Mouse (Mus musculus) heart, embryonic 11.5 days (tissue): ENCODE data around the gene Prkce. TPM values are rescaled to one million over a fixed set of nuclear protein-coding genes. Genes with fewer than 3 reads are reported as not detected.

Experiments used
- ATAC-seq: fragments of 200-750 bp; cut with Nextera tagmentation; replicated peaks from 2 replicates; pipeline ENCODE4 v1.8.0; 2017; ENCODE audit warnings: moderate library complexity; ENCODE audit not compliant: insufficient number of reproducible peaks, low FRiP score, low TSS enrichment
- H3K27ac ChIP-seq: fragments of 300-500 bp; sonication (generic); 2 replicates; pipeline ENCODE4 v1.5.1; 2014; ENCODE audit warnings: mild to moderate bottlenecking, low read depth, low read length
- H3K27me3 ChIP-seq: fragments of 300-500 bp; sonication (generic); 2 replicates; pipeline ENCODE4 v1.6.1; 2014; ENCODE audit warnings: mild to moderate bottlenecking, low read length, mixed read lengths; ENCODE audit not compliant: control insufficient read depth, insufficient read depth
- H3K36me3 ChIP-seq: fragments of 300-500 bp; sonication (generic); 2 replicates; pipeline ENCODE4 v1.6.1; 2014; ENCODE audit warnings: mild to moderate bottlenecking, low read length, moderate library complexity, mixed read lengths; ENCODE audit not compliant: control insufficient read depth, insufficient read depth
- H3K4me1 ChIP-seq: fragments of 300-500 bp; sonication (generic); 2 replicates; pipeline ENCODE4 v1.6.1; 2014; ENCODE audit warnings: low read length; ENCODE audit not compliant: control insufficient read depth, insufficient read depth
- H3K4me2 ChIP-seq: fragments of 300-500 bp; sonication (generic); 2 replicates; pipeline ENCODE4 v1.6.1; 2014; ENCODE audit warnings: mild to moderate bottlenecking, moderate library complexity
- H3K4me3 ChIP-seq: fragments of 300-500 bp; sonication (generic); 2 replicates; pipeline ENCODE4 v1.5.1; 2014; ENCODE audit warnings: low read depth, low read length
- H3K9ac ChIP-seq: fragments of 300-500 bp; sonication (generic); 2 replicates; pipeline ENCODE4 v1.6.1; 2014; ENCODE audit warnings: mild to moderate bottlenecking, low read depth, low read length, moderate library complexity
- H3K9me3 ChIP-seq: fragments of 300-500 bp; sonication (generic); replicated peaks from 2 replicates; pipeline ENCODE4 v1.6.1; 2016; ENCODE audit warnings: low read length; ENCODE audit not compliant: control insufficient read depth
- WGBS: fragments of 180-500 bp; shearing (Covaris S2); extraction: QIAGEN DNeasy Blood & Tissue Kit; methylation state at CpG from one replicate; pipeline ENCODE4 v1.1.7; 2014; ENCODE audit not compliant: insufficient replicate concordance; 5-methylcytosine and 5-hydroxymethylcytosine counted together
- polyA plus RNA-seq: library from polyadenylated mRNA; unstranded; fragments of >200 nt; fragmentation: Nextera tagmentation; extraction: Ambion mirVana; gene quantifications from 2 replicates; pipeline ENCODE4 v1.2.1, GENCODE M21; 2014

Prkce gene
- polyA plus RNA-seq, 1 experiment from 2014 or later, result 12.8 TPM

DNA sequence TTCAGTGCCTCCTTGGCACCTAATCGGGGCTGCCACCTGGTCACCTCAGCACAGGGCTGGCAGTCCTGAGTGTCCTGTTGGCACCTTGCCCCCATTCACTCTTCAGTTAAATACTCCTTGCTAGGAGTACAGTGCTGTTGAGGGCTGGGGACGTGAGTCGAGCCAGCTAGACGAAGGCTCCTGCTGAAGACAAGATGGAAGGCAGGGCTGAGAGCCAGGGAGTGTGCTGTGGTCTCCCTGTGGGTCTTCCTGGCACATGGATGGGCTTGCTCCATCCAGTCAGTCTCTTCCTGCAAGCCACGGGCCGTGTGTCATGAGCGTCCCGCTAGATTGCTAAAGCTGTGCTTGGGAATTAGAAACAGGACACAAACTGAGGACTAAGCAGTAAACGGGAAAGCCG lies 367.5 kb downstream of the Prkce start:
- Histone ChIP-seq H3K4me3 (no peak overlapping the region), H3K9ac (no peak overlapping the region), H3K36me3 (no peaks in the 10 kb centered on the region), H3K4me1 (peaks cover 30% of the 10 kb centered on the region), H3K27ac (no peak overlapping the region), H3K4me2 (no peak overlapping the region), H3K27me3 (no peaks in the 10 kb centered on the region), H3K9me3 (no peaks in the 10 kb centered on the region)
- 75% methylated on average over 10 of the region's 10 CpGs for WGBS
- ATAC-seq, result no peak

DNA sequence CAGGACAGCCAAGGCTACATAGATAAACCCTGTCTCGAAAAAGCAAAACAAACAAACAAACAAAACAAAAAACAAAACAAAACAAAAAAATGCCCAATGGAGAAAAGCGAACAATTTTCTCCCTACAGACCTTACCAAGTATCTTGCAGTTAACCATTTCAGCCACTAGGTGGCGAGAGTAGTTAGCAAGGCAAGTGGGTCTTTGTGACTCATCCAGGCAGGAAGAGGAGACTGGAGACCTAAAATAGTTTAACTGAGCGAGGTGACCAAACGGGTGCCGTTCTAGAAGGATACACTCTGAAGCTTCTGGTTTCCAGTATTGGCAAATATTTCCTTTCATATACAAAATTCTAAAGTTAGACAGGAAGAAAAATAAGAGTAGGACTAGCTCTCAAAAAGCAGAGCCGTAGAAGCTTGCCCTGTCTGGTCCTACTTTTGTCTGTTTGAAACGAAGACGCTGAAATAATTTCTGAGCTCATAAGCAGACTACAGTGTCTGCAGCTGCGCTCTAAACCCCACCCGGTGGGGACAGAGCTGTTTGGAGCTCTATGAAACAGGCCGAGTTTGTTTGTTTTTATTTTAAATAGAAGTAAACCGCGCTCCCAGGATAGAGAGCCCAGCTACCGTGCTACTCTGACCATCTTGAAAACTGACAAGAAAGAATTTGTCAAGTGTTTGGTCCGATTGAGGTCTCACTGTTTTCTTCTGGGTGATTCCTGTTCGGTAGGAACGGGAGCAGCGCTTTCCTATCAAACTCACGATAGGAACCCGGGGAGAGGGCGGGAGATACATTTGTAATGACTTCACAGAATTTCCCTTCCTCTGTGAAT lies 368.5 kb downstream of the Prkce start:
- Histone ChIP-seq H3K27ac (peak overlapping the region; percentile 76), H3K4me3 (peak overlapping the region; percentile 36), H3K4me2 (peak overlapping the region; percentile 73), H3K4me1 (peaks cover 24% of the 10 kb centered on the region), H3K9ac (peak overlapping the region; percentile 61; the same call in 1 of the 2 replicates), H3K9me3 (no peaks in the 10 kb centered on the region), H3K36me3 (no peaks in the 10 kb centered on the region), H3K27me3 (no peaks in the 10 kb centered on the region)
- 14% methylated on average over 22 of the region's 22 CpGs for WGBS
- ATAC-seq, result no peak

DNA sequence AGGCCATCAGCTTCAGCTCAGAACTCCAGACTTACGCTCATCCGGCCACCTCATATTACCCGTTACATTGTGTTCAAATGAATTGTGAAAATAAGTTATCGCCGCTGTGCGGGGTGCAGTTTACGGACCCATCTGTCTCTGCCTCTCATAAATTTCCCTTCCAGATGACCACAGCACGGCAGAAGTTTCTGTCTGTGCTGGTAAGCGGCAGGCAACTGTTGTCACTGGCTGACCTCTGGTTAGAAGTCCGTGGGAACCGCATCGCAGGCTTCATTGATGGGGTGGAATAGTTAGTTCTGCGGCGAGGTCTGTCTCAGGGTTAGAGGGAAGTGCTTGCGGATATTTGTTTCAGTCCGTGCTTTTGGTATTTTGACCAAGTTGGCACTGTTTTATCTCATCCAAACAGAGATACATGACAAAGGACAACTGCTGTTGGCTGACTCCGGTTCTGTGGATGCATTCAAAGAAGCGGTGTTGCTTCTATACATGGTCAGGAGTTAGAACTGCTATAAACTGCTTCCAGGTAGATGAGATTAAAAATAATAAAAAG lies 372.4 kb downstream of the Prkce start:
- Histone ChIP-seq H3K36me3 (no peaks in the 10 kb centered on the region), H3K4me2 (no peak overlapping the region), H3K9me3 (no peaks in the 10 kb centered on the region), H3K4me3 (no peak overlapping the region), H3K9ac (no peak overlapping the region), H3K27ac (no peak overlapping the region), H3K27me3 (no peaks in the 10 kb centered on the region), H3K4me1 (peaks cover 11% of the 10 kb centered on the region)
- ATAC-seq, result no peak
- WGBS, result 77% methylated on average over 18 of the region's 18 CpGs

DNA sequence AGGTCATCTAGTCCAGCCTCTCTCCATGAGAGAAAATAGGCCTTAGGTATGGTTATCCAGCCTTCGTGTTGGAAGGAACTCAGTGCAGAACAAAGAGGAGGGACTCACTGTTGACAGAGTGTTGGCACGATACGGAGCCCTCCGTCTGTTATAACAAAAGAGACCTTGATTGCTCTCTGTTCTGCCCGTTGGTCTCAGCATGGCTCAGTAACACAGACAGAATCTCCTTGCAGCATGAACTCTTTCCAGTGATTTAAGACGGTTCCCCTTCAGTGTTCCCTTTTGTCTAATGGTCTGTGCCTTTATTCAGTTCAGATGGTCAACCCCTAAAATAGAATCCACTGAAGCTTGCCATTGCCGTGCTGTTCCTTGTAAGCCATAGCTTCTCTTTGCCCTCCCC lies 378.9 kb downstream of the Prkce start:
- Histone ChIP-seq H3K36me3 (no peaks in the 10 kb centered on the region), H3K4me2 (no peak overlapping the region), H3K4me1 (no peaks in the 10 kb centered on the region), H3K9me3 (no peaks in the 10 kb centered on the region), H3K27me3 (no peaks in the 10 kb centered on the region), H3K27ac (no peak overlapping the region), H3K9ac (no peak overlapping the region), H3K4me3 (no peak overlapping the region)
- no peak for ATAC-seq
- WGBS, result 73% methylated on average over 7 of the region's 7 CpGs

DNA sequence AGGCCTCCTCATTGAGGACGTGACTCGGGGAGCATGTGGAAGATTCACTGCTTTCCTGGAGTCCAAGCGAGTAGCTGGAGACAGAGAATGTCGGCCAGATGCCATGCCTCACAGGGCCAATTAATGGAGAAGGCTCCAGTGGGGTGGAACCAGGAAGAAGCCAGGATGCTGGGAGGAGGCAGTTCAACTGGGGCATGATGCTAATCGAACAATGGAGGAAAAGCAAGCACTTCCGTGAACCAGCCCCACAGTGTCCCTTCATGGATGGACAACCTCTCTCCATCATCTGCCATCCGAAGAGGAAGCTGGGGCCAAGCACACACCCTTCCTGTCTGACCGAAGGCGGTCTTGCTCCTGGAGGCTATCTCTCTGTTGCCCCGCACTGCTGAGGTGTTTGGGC lies 381.5 kb downstream of the Prkce start:
- Histone ChIP-seq H3K9me3 (no peaks in the 10 kb centered on the region), H3K27me3 (no peaks in the 10 kb centered on the region), H3K36me3 (no peaks in the 10 kb centered on the region), H3K4me3 (no peak overlapping the region), H3K4me2 (no peak overlapping the region), H3K4me1 (no peaks in the 10 kb centered on the region), H3K9ac (no peak overlapping the region), H3K27ac (no peak overlapping the region)
- ATAC-seq, result no peak
- WGBS, result 80% methylated on average over 10 of the region's 10 CpGs

DNA sequence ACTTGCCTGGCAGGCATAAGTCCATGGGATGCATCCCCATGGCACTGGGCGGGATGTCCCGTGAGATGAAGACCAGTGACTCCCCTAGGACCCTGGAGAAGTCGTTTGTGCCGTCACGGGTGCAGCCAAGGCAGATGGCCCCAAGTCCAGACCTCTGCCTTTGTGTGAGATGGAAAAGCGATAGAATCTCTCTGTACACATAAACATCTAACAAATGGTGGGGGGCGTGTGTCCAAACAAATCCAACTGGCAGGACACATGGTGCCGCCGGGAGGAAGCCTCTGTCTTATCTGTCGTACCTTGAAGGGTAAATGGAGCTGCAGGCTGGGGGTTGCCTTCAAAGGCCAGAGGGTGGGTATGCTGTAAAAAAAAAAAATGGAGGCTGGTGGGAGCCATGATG lies 384.0 kb downstream of the Prkce start:
- Histone ChIP-seq H3K27me3 (no peaks in the 10 kb centered on the region), H3K27ac (no peak overlapping the region), H3K4me1 (no peaks in the 10 kb centered on the region), H3K36me3 (no peaks in the 10 kb centered on the region), H3K9ac (no peak overlapping the region), H3K9me3 (no peaks in the 10 kb centered on the region), H3K4me2 (no peak overlapping the region), H3K4me3 (no peak overlapping the region)
- ATAC-seq, result no peak
- 63% methylated on average over 10 of the region's 10 CpGs for WGBS

DNA sequence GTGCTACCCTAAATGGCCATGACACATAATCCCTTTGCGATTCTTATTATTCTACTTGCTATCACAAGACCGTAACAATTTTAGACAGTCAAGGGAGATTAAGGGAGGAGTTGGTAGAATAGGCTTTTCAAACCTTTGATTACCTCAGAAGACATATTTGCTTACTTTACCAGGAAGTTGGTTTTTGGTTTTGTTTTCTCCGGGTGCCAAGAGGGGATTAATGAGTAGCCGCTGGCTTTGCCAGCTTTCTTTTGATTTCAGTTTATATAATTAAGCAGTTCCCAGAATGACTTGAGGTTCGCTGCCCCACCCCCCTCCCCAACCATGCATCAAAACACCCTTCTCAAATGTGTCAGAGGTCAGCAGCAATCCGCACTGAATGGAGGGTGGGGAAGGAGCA lies 384.4 kb downstream of the Prkce start:
- Histone ChIP-seq H3K27me3 (no peaks in the 10 kb centered on the region), H3K36me3 (no peaks in the 10 kb centered on the region), H3K27ac (no peak overlapping the region), H3K9ac (no peak overlapping the region), H3K4me1 (no peaks in the 10 kb centered on the region), H3K9me3 (no peaks in the 10 kb centered on the region), H3K4me3 (no peak overlapping the region), H3K4me2 (no peak overlapping the region)
- no peak for ATAC-seq
- WGBS, result 88% methylated on average over 6 of the region's 6 CpGs

DNA sequence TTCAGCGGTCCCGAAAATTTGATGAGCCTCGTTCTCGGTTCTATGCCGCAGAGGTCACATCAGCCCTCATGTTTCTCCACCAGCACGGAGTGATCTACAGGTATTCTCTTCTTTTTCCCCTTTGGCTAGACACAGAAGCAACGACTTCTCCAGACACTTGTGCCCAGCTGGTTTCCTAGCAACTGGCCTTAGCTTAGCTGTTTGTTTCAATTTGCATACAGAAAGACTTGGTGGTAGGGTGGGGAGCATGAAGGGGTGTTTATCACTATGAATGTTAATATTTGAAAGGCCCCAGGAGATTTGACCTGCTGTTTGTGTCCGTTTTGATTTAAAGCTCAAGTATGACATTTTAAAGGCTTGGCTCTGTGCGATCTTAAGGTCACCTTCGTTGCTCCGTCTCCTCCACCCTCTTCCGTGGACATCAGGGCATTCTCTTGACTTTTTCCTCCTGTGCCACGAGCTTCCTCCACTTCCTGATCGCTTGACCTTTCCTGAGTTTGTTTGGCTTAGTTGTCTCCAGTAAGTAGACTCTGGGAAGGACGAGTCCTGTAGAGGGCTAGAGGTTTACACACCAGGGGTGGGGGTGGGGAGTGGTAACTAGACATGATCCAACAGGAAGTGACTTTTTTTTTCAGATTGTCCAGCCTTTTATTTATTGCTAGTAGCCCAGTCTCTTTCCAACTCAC lies 391.8 kb downstream of the Prkce start:
- no peaks in the 10 kb centered on the region for H3K4me1 ChIP-seq
- WGBS, result 71% methylated on average over 15 of the region's 15 CpGs
- H3K4me3 ChIP-seq, result no peak overlapping the region
- H3K36me3 ChIP-seq, result no peaks in the 10 kb centered on the region
- no peak overlapping the region for H3K27ac ChIP-seq
- no peaks in the 10 kb centered on the region for H3K9me3 ChIP-seq
- no peaks in the 10 kb centered on the region for H3K27me3 ChIP-seq
- no peak overlapping the region for H3K4me2 ChIP-seq
- no peak for ATAC-seq
- no peak overlapping the region for H3K9ac ChIP-seq
